Mouse (Mus musculus) forebrain, postnatal 0 days (tissue): ENCODE data around the gene 4833427G06Rik. TPM values are rescaled to one million over a fixed set of nuclear protein-coding genes. Genes with fewer than 3 reads are reported as not detected.

Source experiments
- ATAC-seq: fragments of 200-750 bp; cut with Nextera tagmentation; 2 replicates; pipeline ENCODE4 v1.8.0; 2017; ENCODE audit warnings: mild to moderate bottlenecking, moderate library complexity
- DNase-seq: peaks from one replicate; pipeline ENCODE4 v3.0.0-alpha.2; 2015
- H3K27ac ChIP-seq: fragments of 300-500 bp; sonication (generic); 2 replicates; pipeline ENCODE4 v1.5.1; 2014; ENCODE audit warnings: low read depth, mild to moderate bottlenecking, antibody characterized with exemption, low read length, moderate library complexity, mixed read lengths
- H3K27me3 ChIP-seq: fragments of 300-500 bp; sonication (generic); 2 replicates; pipeline ENCODE4 v1.6.1; 2014; ENCODE audit warnings: mild to moderate bottlenecking, low read length, mixed read lengths; ENCODE audit not compliant: insufficient read depth
- H3K36me3 ChIP-seq: fragments of 300-500 bp; sonication (generic); 2 replicates; pipeline ENCODE4 v1.6.1; 2014; ENCODE audit warnings: mild to moderate bottlenecking, moderate library complexity; ENCODE audit not compliant: insufficient read depth
- H3K4me1 ChIP-seq: fragments of 300-500 bp; sonication (generic); 2 replicates; pipeline ENCODE4 v1.6.1; 2014; ENCODE audit warnings: antibody characterized with exemption; ENCODE audit not compliant: insufficient read depth
- H3K4me2 ChIP-seq: fragments of 300-500 bp; sonication (generic); 2 replicates; pipeline ENCODE4 v1.6.1; 2014; ENCODE audit warnings: low read depth, mild to moderate bottlenecking, moderate library complexity
- H3K4me3 ChIP-seq: fragments of 300-500 bp; sonication (generic); 2 replicates; pipeline ENCODE4 v1.5.1; 2014; ENCODE audit warnings: low read depth, low read length, mixed read lengths
- H3K9ac ChIP-seq: fragments of 300-500 bp; sonication (generic); 2 replicates; pipeline ENCODE4 v1.6.1; 2014; ENCODE audit warnings: mild to moderate bottlenecking
- H3K9me3 ChIP-seq: fragments of 300-500 bp; sonication (generic); 2 replicates; pipeline ENCODE4 v1.6.1; 2016; ENCODE audit warnings: low read length
- CTCF ChIP-seq: sonication (generic); IDR thresholded peaks from 2 replicates; pipeline ENCODE4 v1.5.1; 2016; ENCODE audit warnings: antibody characterized with exemption, control low read depth, low read depth
- WGBS: fragments of 180-500 bp; shearing (Covaris S2); extraction: QIAGEN DNeasy Blood & Tissue Kit; methylation state at CpG from one replicate; pipeline ENCODE4 v1.1.7; 2014; 5-methylcytosine and 5-hydroxymethylcytosine counted together
- polyA plus RNA-seq: library from polyadenylated mRNA; unstranded; fragments of >200 nt; fragmentation: Nextera tagmentation; extraction: Ambion mirVana; gene quantifications from 2 replicates; pipeline ENCODE4 v1.2.1, GENCODE M21; 2015
- total RNA-seq: library from RNA; depleted of rRNA; stranded (reverse); fragments of >200 nt; gene quantifications from 2 replicates; pipeline ENCODE4 v1.2.3, GENCODE M21; 2014

Gene 4833427G06Rik
- total and polyA plus RNA-seq, 2 experiments from 2014 or later, result 1.4 to 2.4 TPM

DNA sequence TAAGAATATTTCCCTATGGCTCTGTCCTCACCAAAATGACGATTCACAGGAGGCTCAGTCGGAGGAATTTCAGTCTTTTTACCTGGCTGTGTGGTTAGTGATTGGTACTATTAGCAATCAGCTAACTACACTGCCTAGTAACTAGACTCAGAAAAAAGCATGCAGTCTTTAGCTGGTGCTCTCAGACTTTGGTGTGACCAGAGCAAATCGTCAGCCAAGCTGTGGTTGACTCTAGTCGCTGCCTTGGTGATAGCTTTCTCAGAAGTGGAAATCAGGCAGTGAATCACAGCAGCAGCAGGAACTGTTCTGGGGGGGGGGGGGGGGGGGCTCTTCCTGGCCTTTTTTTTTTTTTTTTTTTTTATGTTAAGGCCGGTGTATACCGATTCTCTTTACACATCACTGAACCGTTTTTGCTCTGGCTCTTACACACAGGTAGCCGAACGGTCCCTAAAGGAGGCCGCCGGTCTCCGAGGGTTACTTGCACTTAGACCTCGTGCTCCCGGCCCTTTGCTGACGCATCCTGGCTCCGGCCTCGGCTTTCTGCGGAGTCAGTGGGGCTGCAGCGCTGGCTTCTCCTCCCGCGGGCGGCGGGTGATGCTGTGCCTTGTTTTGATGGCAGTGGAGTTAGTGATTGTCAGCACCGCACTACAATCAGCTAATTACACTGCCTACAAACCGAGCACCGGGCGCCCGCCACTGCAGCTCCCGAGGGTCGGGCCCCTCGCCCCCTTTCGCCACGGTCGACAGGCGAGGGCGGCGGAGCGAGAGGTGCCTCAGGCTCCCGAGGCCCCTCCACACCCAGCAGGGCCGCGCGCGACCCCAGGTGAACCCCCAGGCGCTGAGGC lies 1.3 kb upstream of the 4833427G06Rik start:
- WGBS, result 3% methylated on average over 43 of the region's 44 CpGs
- no peak for TF ChIP-seq CTCF

DNA sequence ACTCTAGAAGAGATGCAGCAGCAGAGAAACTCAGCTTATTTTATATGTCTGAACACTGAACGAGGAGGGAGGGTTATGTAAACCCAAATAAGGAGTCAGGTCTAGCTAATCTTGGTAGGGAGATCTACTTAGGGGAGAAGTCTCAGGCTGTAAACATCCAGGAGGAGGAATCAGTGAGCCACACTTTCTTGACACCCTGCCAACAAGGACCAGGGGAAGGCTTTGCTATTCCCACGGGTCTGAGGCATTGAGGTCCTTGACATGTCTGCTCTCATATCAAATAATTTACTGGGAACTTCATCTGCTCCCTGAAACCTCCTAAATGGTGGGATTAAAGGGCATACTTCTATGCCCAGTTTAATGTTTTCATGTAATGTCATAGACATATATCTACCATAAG lies 5.6 kb downstream of the 4833427G06Rik start:
- ATAC-seq, result no peak
- H3K4me3 ChIP-seq, result no peak overlapping the region
- no peak overlapping the region for H3K4me2 ChIP-seq
- H3K4me1 ChIP-seq, result no peaks in the 10 kb centered on the region
- H3K9ac ChIP-seq, result no peak overlapping the region
- DNase-seq, result no peak
- H3K27me3 ChIP-seq, result no peaks in the 10 kb centered on the region
- no peaks in the 10 kb centered on the region for H3K9me3 ChIP-seq
- no peak for TF ChIP-seq CTCF
- H3K27ac ChIP-seq, result no peak overlapping the region
- no peaks in the 10 kb centered on the region for H3K36me3 ChIP-seq
- WGBS, result 45% methylated on average over 2 of the region's 2 CpGs

More for the DNA sequence above, 1.3 kb upstream of the 4833427G06Rik start:
- H3K27me3 ChIP-seq, result 0 out of 2 replicates have a peak, but pooled peaks cover 2% of the 10 kb centered on the region
- no peaks in the 10 kb centered on the region for H3K36me3 ChIP-seq
- H3K4me3 ChIP-seq, result peak overlapping the region; percentile 51
- ATAC-seq (peak; percentile 78), DNase-seq (peak; percentile 56)
- peak overlapping the region; percentile 100 for H3K4me2 ChIP-seq
- H3K4me1 ChIP-seq, result no peaks in the 10 kb centered on the region
- no peak overlapping the region for H3K27ac ChIP-seq
- H3K9me3 ChIP-seq, result no peaks in the 10 kb centered on the region
- peak overlapping the region; percentile 63 for H3K9ac ChIP-seq

DNA sequence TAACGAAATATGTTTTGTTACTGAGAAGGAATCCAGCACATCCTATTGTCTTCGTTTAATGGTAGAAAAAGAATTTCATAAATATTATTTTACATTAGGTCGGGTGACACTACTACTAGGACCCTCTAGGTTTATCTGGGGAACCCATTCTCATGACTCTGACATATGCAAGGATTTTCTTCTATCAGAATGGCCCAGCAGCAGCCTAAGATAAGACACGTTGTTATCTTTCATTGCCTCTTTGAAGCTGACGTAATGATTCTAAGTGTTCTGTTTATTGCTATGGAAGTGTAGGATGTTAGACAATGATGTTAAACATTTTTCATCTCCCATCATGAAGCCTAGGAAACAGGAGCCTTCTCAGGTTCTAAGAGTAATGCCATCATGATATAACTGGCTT lies 8.2 kb downstream of the 4833427G06Rik start:
- no peaks in the 10 kb centered on the region for H3K27me3 ChIP-seq
- H3K9me3 ChIP-seq, result no peaks in the 10 kb centered on the region
- WGBS, result 75% methylated on average over 5 of the region's 5 CpGs
- DNase-seq (no peak), ATAC-seq (no peak)
- H3K36me3 ChIP-seq, result no peaks in the 10 kb centered on the region
- no peak for TF ChIP-seq CTCF
- no peak overlapping the region for H3K9ac ChIP-seq
- no peak overlapping the region for H3K4me2 ChIP-seq
- H3K27ac ChIP-seq, result no peak overlapping the region
- H3K4me1 ChIP-seq, result no peaks in the 10 kb centered on the region
- no peak overlapping the region for H3K4me3 ChIP-seq

DNA sequence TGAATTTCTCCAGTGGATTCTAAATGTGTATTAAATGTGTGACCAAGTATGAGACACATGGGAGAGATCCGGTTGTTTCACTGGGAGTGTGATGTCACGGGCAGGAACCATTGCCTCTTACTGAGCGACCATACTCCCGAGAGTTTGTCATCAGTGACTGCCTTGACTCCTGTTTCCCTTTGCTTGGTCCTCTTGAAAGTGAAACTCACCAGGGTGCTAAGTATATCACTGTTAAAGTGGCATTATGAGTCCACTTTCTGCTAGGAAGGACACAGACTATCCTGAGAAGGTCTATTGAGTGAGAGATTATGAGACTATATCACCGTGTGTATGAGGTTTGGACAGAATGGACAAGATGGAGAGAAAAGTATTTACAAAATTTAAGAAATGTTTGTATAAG lies 20.3 kb downstream of the 4833427G06Rik start:
- 89% methylated on average over 5 of the region's 5 CpGs for WGBS
- Histone ChIP-seq H3K27me3 (no peaks in the 10 kb centered on the region), H3K4me1 (0 out of 2 replicates have a peak, but pooled peaks cover 2% of the 10 kb centered on the region), H3K4me3 (no peak overlapping the region), H3K27ac (no peak overlapping the region), H3K9me3 (no peaks in the 10 kb centered on the region), H3K9ac (no peak overlapping the region), H3K36me3 (no peaks in the 10 kb centered on the region), H3K4me2 (no peak overlapping the region)
- no peak for TF ChIP-seq CTCF
- ATAC-seq, result no peak
- no peak for DNase-seq

DNA sequence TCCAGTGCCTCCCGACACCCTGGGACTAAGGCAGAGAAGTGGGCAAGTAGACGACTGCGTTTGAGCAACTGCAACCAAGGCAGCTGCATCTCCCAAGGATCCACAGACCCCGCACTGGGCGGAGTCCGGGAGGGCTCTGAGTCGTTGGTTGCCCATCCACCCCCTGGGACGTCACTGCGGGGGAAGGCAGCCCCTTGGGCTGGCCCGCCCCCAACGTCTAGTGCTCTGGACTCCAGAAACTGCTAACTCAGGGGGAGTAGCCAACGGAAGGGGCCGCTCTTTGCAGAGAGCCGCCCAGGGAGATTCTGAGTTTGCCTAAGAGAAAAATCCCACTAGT lies 24.9 kb downstream of the 4833427G06Rik start, which contains the start of gene Layn:
Layn (minus strand) TSS at position 116 of the 337 bp plus-strand sequence.
- WGBS, result 2% methylated on average over 14 of the region's 14 CpGs
- H3K27me3 ChIP-seq, result no peaks in the 10 kb centered on the region
- H3K4me1 ChIP-seq, result peaks cover 11% of the 10 kb centered on the region; the same call in 1 of the 2 replicates
- peak within 1 kb of the TSS; percentile 66 for H3K4me2 ChIP-seq
- TF ChIP-seq CTCF, result 0 out of 2 replicates have a peak, but pooled peaks have one; percentile 14
- peak within 1 kb of the TSS; percentile 34 for H3K4me3 ChIP-seq
- DNase-seq (peak; percentile 77), ATAC-seq (peak; percentile 95)
- no peak within 1 kb of the TSS for H3K27ac ChIP-seq
- no peaks in the 10 kb centered on the region for H3K9me3 ChIP-seq
- no peaks in the 10 kb centered on the region for H3K36me3 ChIP-seq
- H3K9ac ChIP-seq, result peak within 1 kb of the TSS; percentile 44

DNA sequence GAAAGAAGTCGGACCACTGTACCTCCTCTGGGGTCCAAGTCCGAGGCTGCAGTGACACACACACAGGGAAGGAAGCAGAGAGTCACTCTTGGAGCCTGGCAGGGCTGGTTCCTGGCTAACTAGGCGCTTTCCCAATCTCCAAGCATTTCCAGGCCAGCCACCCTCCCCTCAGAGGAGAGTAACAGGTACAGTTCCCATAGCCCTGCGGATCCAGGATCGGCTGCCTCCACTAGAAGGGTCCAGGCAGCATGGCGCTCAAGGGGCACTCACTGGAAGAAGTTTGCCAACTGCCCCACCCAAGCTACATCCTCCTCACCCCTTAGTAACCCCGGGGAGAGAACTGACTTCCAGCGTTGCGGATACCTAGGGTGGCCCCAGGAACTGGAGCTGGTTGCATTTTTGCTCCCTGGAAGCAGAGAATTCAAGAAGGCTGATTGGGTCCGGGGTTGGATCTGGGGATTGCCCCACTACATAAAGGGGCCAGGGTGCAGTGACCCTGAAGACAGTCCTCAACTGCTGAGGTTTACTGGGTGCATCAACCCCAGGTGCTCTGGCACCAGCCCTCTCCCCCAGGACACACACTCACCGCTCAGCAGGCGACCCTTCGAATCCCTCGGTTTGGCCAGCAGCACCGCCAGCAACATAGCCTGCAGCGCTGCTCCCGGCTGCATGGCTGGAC lies 25.4 kb downstream of the 4833427G06Rik start:
- no peak for TF ChIP-seq CTCF
- Histone ChIP-seq H3K27ac (no peak overlapping the region), H3K9me3 (no peaks in the 10 kb centered on the region), H3K4me3 (peak overlapping the region; percentile 34), H3K27me3 (no peaks in the 10 kb centered on the region), H3K4me1 (peaks cover 11% of the 10 kb centered on the region; the same call in 1 of the 2 replicates), H3K36me3 (no peaks in the 10 kb centered on the region), H3K4me2 (peak overlapping the region; percentile 66), H3K9ac (peak overlapping the region; percentile 44)
- 1% methylated on average over 17 of the region's 17 CpGs for WGBS
- DNase-seq (no peak), ATAC-seq (no peak; the same call in none of the 2 replicates)

DNA sequence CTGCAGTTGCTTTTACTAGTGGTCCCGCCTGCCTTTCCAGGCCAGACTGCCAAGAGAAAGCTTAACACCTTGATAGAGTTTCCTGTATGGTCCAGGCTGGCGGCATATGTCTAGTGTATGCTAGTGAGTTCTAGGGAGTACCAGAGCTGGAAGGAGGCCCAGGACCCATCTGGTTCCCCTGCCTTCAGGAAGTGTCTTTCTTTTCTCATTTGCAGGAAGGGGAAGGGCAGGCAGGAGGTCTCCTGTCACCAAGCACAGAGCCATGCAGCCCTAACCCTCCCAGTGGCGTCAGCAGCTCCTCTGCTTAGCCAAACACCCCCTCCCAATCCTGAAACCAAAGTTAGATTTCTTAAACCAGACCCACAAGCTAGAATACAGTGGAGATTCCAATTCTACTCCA lies 26.1 kb downstream of the 4833427G06Rik start:
- peak overlapping the region; percentile 66 for H3K4me2 ChIP-seq
- H3K4me3 ChIP-seq, result peak overlapping the region; percentile 9; the same call in 1 of the 2 replicates
- H3K4me1 ChIP-seq, result peaks cover 11% of the 10 kb centered on the region; the same call in 1 of the 2 replicates
- no peak overlapping the region for H3K27ac ChIP-seq
- ATAC-seq (peak; percentile 53; the same call in 1 of the 2 replicates), DNase-seq (peak; percentile 56)
- no peaks in the 10 kb centered on the region for H3K27me3 ChIP-seq
- no peak overlapping the region for H3K9ac ChIP-seq
- no peaks in the 10 kb centered on the region for H3K36me3 ChIP-seq
- no peaks in the 10 kb centered on the region for H3K9me3 ChIP-seq
- TF ChIP-seq CTCF, result no peak
- 19% methylated on average over 3 of the region's 3 CpGs for WGBS
